Mouse (Mus musculus): ENCODE measurements at regions not wholly inside any gene's neighbourhood (a gene's known extent, or its start where the extent isn't known, plus 50 kb on each side); places are given as distances from the start of the nearest gene placed in this dataset.
A peak's percentile ranks its signal among the peaks of the same experiment; 100 is the strongest.

GRCm38 (mm10) chr12:32692081-32692819 lies 127.1 kb upstream of the Nampt start:
- H3K4me2 ChIP-seq: no peak overlapping the region
- H3K4me1 ChIP-seq (replicated peaks): no peaks in the 10 kb centered on the region
- 56% methylated on average over 8 of the region's 8 CpGs for WGBS
- H3K9me3 ChIP-seq (replicated peaks): no peaks in the 10 kb centered on the region
- H3K27ac ChIP-seq (ENCODE audit: poor library complexity, severe bottlenecking): no peak overlapping the region
- no peak for ATAC-seq (ENCODE audit: insufficient number of reproducible peaks, low FRiP score)
- H3K36me3 ChIP-seq: no peaks in the 10 kb centered on the region
- 0 out of 2 replicates have a peak, but pooled peaks cover 4% of the 10 kb centered on the region for H3K27me3 ChIP-seq (replicated peaks)
- H3K9ac ChIP-seq: no peak overlapping the region
- no peak overlapping the region for H3K4me3 ChIP-seq

GRCm38 (mm10) chr12:32692962-32693361 lies 126.4 kb upstream of the Nampt start:
- Histone ChIP-seq H3K4me3 (no peak overlapping the region), H3K9me3 (replicated peaks) (no peaks in the 10 kb centered on the region), H3K9ac (no peak overlapping the region), H3K4me1 (replicated peaks) (no peaks in the 10 kb centered on the region), H3K4me2 (no peak overlapping the region), H3K27ac (ENCODE audit: poor library complexity, severe bottlenecking) (no peak overlapping the region), H3K27me3 (replicated peaks) (0 out of 2 replicates have a peak, but pooled peaks cover 4% of the 10 kb centered on the region), H3K36me3 (no peaks in the 10 kb centered on the region)
- no peak for ATAC-seq (ENCODE audit: insufficient number of reproducible peaks, low FRiP score)
- WGBS: 79% methylated on average over 7 of the region's 7 CpGs

GRCm38 (mm10) chr12:32693678-32694077 lies 125.7 kb upstream of the Nampt start:
- 80% methylated on average over 1 of the region's 1 CpGs for WGBS
- Histone ChIP-seq H3K4me1 (replicated peaks) (no peaks in the 10 kb centered on the region), H3K9ac (no peak overlapping the region), H3K4me2 (no peak overlapping the region), H3K4me3 (no peak overlapping the region), H3K9me3 (replicated peaks) (no peaks in the 10 kb centered on the region), H3K36me3 (no peaks in the 10 kb centered on the region), H3K27ac (ENCODE audit: poor library complexity, severe bottlenecking) (no peak overlapping the region), H3K27me3 (replicated peaks) (0 out of 2 replicates have a peak, but pooled peaks cover 4% of the 10 kb centered on the region)
- ATAC-seq (ENCODE audit: insufficient number of reproducible peaks, low FRiP score): no peak

- no peak for ATAC-seq (ENCODE audit: insufficient number of reproducible peaks, low FRiP score)
- Histone ChIP-seq H3K4me3 (no peak overlapping the region), H3K36me3 (no peaks in the 10 kb centered on the region), H3K9ac (no peak overlapping the region), H3K27me3 (replicated peaks) (0 out of 2 replicates have a peak, but pooled peaks cover 4% of the 10 kb centered on the region), H3K9me3 (replicated peaks) (no peaks in the 10 kb centered on the region), H3K4me2 (no peak overlapping the region), H3K4me1 (replicated peaks) (no peaks in the 10 kb centered on the region), H3K27ac (ENCODE audit: poor library complexity, severe bottlenecking) (no peak overlapping the region)
- WGBS: 82% methylated on average over 2 of the region's 2 CpGs
Measured at GRCm38 (mm10) chr12:32696832-32697231, 122.5 kb upstream of the Nampt start.

GRCm38 (mm10) chr12:32709188-32709587 lies 110.2 kb upstream of the Nampt start:
- Histone ChIP-seq H3K27me3 (replicated peaks) (no peaks in the 10 kb centered on the region), H3K36me3 (no peaks in the 10 kb centered on the region), H3K4me1 (replicated peaks) (no peaks in the 10 kb centered on the region), H3K4me2 (no peak overlapping the region), H3K27ac (ENCODE audit: poor library complexity, severe bottlenecking) (no peak overlapping the region), H3K4me3 (no peak overlapping the region), H3K9ac (no peak overlapping the region), H3K9me3 (replicated peaks) (no peaks in the 10 kb centered on the region)
- ATAC-seq (ENCODE audit: insufficient number of reproducible peaks, low FRiP score): no peak
- WGBS: 79% methylated on average over 10 of the region's 10 CpGs

- Histone ChIP-seq H3K36me3 (no peaks in the 10 kb centered on the region), H3K4me1 (replicated peaks) (0 out of 2 replicates have a peak, but pooled peaks cover 6% of the 10 kb centered on the region), H3K9me3 (replicated peaks) (no peaks in the 10 kb centered on the region), H3K27ac (ENCODE audit: poor library complexity, severe bottlenecking) (no peak overlapping the region), H3K4me3 (no peak overlapping the region), H3K4me2 (no peak overlapping the region), H3K27me3 (replicated peaks) (no peaks in the 10 kb centered on the region), H3K9ac (no peak overlapping the region)
- ATAC-seq (ENCODE audit: insufficient number of reproducible peaks, low FRiP score): peak; percentile 69; the same call in 1 of the 2 replicates
- 51% methylated on average over 5 of the region's 5 CpGs for WGBS
Measured at GRCm38 (mm10) chr12:32717129-32717921, 102.0 kb upstream of the Nampt start.

GRCm38 (mm10) chr12:32719203-32719602 lies 100.1 kb upstream of the Nampt start:
- ATAC-seq (ENCODE audit: insufficient number of reproducible peaks, low FRiP score): no peak
- no peak overlapping the region for H3K4me3 ChIP-seq
- H3K36me3 ChIP-seq: no peaks in the 10 kb centered on the region
- H3K4me2 ChIP-seq: no peak overlapping the region
- no peak overlapping the region for H3K9ac ChIP-seq
- H3K27ac ChIP-seq (ENCODE audit: poor library complexity, severe bottlenecking): no peak overlapping the region
- no peaks in the 10 kb centered on the region for H3K9me3 ChIP-seq (replicated peaks)
- H3K27me3 ChIP-seq (replicated peaks): no peaks in the 10 kb centered on the region
- 0 out of 2 replicates have a peak, but pooled peaks cover 6% of the 10 kb centered on the region for H3K4me1 ChIP-seq (replicated peaks)
- 89% methylated on average over 4 of the region's 4 CpGs for WGBS

- no peak overlapping the region for H3K4me2 ChIP-seq
- WGBS: 69% methylated on average over 7 of the region's 7 CpGs
- H3K9me3 ChIP-seq (replicated peaks): no peaks in the 10 kb centered on the region
- ATAC-seq (ENCODE audit: insufficient number of reproducible peaks, low FRiP score): no peak
- H3K4me3 ChIP-seq: no peak overlapping the region
- no peak overlapping the region for H3K9ac ChIP-seq
- H3K36me3 ChIP-seq: no peaks in the 10 kb centered on the region
- H3K27ac ChIP-seq (ENCODE audit: poor library complexity, severe bottlenecking): no peak overlapping the region
- H3K4me1 ChIP-seq (replicated peaks): no peaks in the 10 kb centered on the region
- H3K27me3 ChIP-seq (replicated peaks): no peaks in the 10 kb centered on the region
Measured at GRCm38 (mm10) chr12:32724451-32725188, 94.7 kb upstream of the Nampt start.

- Histone ChIP-seq H3K27me3 (replicated peaks) (no peaks in the 10 kb centered on the region), H3K4me1 (replicated peaks) (no peaks in the 10 kb centered on the region), H3K9me3 (replicated peaks) (0 out of 2 replicates have a peak, but pooled peaks cover 2% of the 10 kb centered on the region), H3K9ac (no peak overlapping the region), H3K4me3 (no peak overlapping the region), H3K4me2 (no peak overlapping the region), H3K36me3 (no peaks in the 10 kb centered on the region), H3K27ac (ENCODE audit: poor library complexity, severe bottlenecking) (no peak overlapping the region)
- WGBS: 77% methylated on average over 1 of the region's 1 CpGs
- no peak for ATAC-seq (ENCODE audit: insufficient number of reproducible peaks, low FRiP score)
Measured at GRCm38 (mm10) chr12:32727539-32727938, 91.8 kb upstream of the Nampt start.

GRCm38 (mm10) chr12:32728425-32728824 lies 90.9 kb upstream of the Nampt start:
- Histone ChIP-seq H3K4me1 (replicated peaks) (no peaks in the 10 kb centered on the region), H3K4me2 (no peak overlapping the region), H3K9me3 (replicated peaks) (0 out of 2 replicates have a peak, but pooled peaks cover 2% of the 10 kb centered on the region), H3K4me3 (no peak overlapping the region), H3K27me3 (replicated peaks) (no peaks in the 10 kb centered on the region), H3K9ac (no peak overlapping the region), H3K36me3 (no peaks in the 10 kb centered on the region), H3K27ac (ENCODE audit: poor library complexity, severe bottlenecking) (no peak overlapping the region)
- WGBS: 81% methylated on average over 10 of the region's 10 CpGs
- no peak for ATAC-seq (ENCODE audit: insufficient number of reproducible peaks, low FRiP score)

- Histone ChIP-seq H3K36me3 (no peaks in the 10 kb centered on the region), H3K4me3 (no peak overlapping the region), H3K9me3 (replicated peaks) (0 out of 2 replicates have a peak, but pooled peaks cover 2% of the 10 kb centered on the region), H3K4me1 (replicated peaks) (no peaks in the 10 kb centered on the region), H3K9ac (no peak overlapping the region), H3K4me2 (no peak overlapping the region), H3K27me3 (replicated peaks) (no peaks in the 10 kb centered on the region), H3K27ac (ENCODE audit: poor library complexity, severe bottlenecking) (no peak overlapping the region)
- no peak for ATAC-seq (ENCODE audit: insufficient number of reproducible peaks, low FRiP score)
- WGBS: 71% methylated on average over 2 of the region's 2 CpGs
Measured at GRCm38 (mm10) chr12:32735224-32735623, 84.1 kb upstream of the Nampt start.

Measured in heart, embryonic 12.5 days (tissue).